Mouse (Mus musculus): ENCODE measurements around the gene Oaz3. TPM values are rescaled to one million over a fixed set of nuclear protein-coding genes. Genes with fewer than 3 reads are reported as not detected.

The Oaz3 gene
- polyA plus RNA-seq, 1 experiment, result 0.08 TPM

GRCm38 (mm10) chr3:94473567-94474232 lies 30.0 kb upstream of the Oaz3 start:
- no peak overlapping the region for H3K4me3 ChIP-seq (ENCODE audit: insufficient read depth, poor library complexity, severe bottlenecking)
- H3K36me3 ChIP-seq (ENCODE audit: control insufficient read depth, insufficient read depth), result no peaks in the 10 kb centered on the region
- no peaks in the 10 kb centered on the region for H3K79me3 ChIP-seq (ENCODE audit: low read depth)
- H3K79me2 ChIP-seq (ENCODE audit: control insufficient read depth, insufficient read depth), result no peaks in the 10 kb centered on the region
- no peak for TF ChIP-seq CTCF (IDR thresholded peaks at IDR 0.05; ENCODE audit: control insufficient read depth, insufficient read depth, insufficient read length)
- TF ChIP-seq USF1 (IDR thresholded peaks at IDR 0.05; ENCODE audit: low read depth), result no peak
- no peak for TF ChIP-seq CEBPB (IDR thresholded peaks at IDR 0.05; ENCODE audit: low read depth)
- no peak for TF ChIP-seq MYOG (IDR thresholded peaks at IDR 0.05; ENCODE audit: control insufficient read depth, extremely low read depth, insufficient read length)
- no peak for TF ChIP-seq FOSL1 (IDR thresholded peaks at IDR 0.05; ENCODE audit: insufficient read depth, low read length, poor library complexity, severe bottlenecking)
- no peak for TF ChIP-seq MYOD1 (IDR thresholded peaks at IDR 0.05; ENCODE audit: control insufficient read depth, insufficient read length, low read depth)
- no peak for TF ChIP-seq MAX (IDR thresholded peaks at IDR 0.05)
- H3ac ChIP-seq (ENCODE audit: control insufficient read depth, insufficient read length, low read depth), result no peak overlapping the region
- peaks cover 3% of the 10 kb centered on the region for H3K27me3 ChIP-seq (ENCODE audit: control insufficient read depth, insufficient read depth, insufficient read length)

- Histone ChIP-seq H3K27me3 (ENCODE audit: control insufficient read depth, insufficient read depth, insufficient read length) (peaks cover 3% of the 10 kb centered on the region), H3K4me3 (ENCODE audit: insufficient read depth, poor library complexity, severe bottlenecking) (no peak overlapping the region), H3K36me3 (ENCODE audit: control insufficient read depth, insufficient read depth) (no peaks in the 10 kb centered on the region), H3K79me2 (ENCODE audit: control insufficient read depth, insufficient read depth) (no peaks in the 10 kb centered on the region), H3K79me3 (ENCODE audit: low read depth) (no peaks in the 10 kb centered on the region), H3ac (ENCODE audit: control insufficient read depth, insufficient read length, low read depth) (no peak overlapping the region)
- TF ChIP-seq FOSL1 (IDR thresholded peaks at IDR 0.05; ENCODE audit: insufficient read depth, low read length, poor library complexity, severe bottlenecking) (no peak), CTCF (IDR thresholded peaks at IDR 0.05; ENCODE audit: control insufficient read depth, insufficient read depth, insufficient read length) (no peak), MYOG (IDR thresholded peaks at IDR 0.05; ENCODE audit: control insufficient read depth, extremely low read depth, insufficient read length) (no peak), MYOD1 (IDR thresholded peaks at IDR 0.05; ENCODE audit: control insufficient read depth, insufficient read length, low read depth) (no peak), USF1 (IDR thresholded peaks at IDR 0.05; ENCODE audit: low read depth) (no peak), CEBPB (IDR thresholded peaks at IDR 0.05; ENCODE audit: low read depth) (no peak), MAX (IDR thresholded peaks at IDR 0.05) (no peak)
These were observed 29.4 kb upstream of the Oaz3 start for GRCm38 (mm10) chr3:94473115-94473505.

GRCm38 (mm10) chr3:94472447-94473114 lies 28.9 kb upstream of the Oaz3 start:
- no peaks in the 10 kb centered on the region for H3K79me2 ChIP-seq (ENCODE audit: control insufficient read depth, insufficient read depth)
- no peaks in the 10 kb centered on the region for H3K36me3 ChIP-seq (ENCODE audit: control insufficient read depth, insufficient read depth)
- no peak overlapping the region for H3ac ChIP-seq (ENCODE audit: control insufficient read depth, insufficient read length, low read depth)
- TF ChIP-seq MAX (IDR thresholded peaks at IDR 0.05) (no peak), CTCF (IDR thresholded peaks at IDR 0.05; ENCODE audit: control insufficient read depth, insufficient read depth, insufficient read length) (no peak), FOSL1 (IDR thresholded peaks at IDR 0.05; ENCODE audit: insufficient read depth, low read length, poor library complexity, severe bottlenecking) (no peak), MYOG (IDR thresholded peaks at IDR 0.05; ENCODE audit: control insufficient read depth, extremely low read depth, insufficient read length) (no peak), MYOD1 (IDR thresholded peaks at IDR 0.05; ENCODE audit: control insufficient read depth, insufficient read length, low read depth) (no peak), CEBPB (IDR thresholded peaks at IDR 0.05; ENCODE audit: low read depth) (no peak), USF1 (IDR thresholded peaks at IDR 0.05; ENCODE audit: low read depth) (no peak)
- peaks cover 3% of the 10 kb centered on the region for H3K27me3 ChIP-seq (ENCODE audit: control insufficient read depth, insufficient read depth, insufficient read length)
- no peaks in the 10 kb centered on the region for H3K79me3 ChIP-seq (ENCODE audit: low read depth)
- H3K4me3 ChIP-seq (ENCODE audit: insufficient read depth, poor library complexity, severe bottlenecking), result no peak overlapping the region

- Histone ChIP-seq H3K27me3 (ENCODE audit: control insufficient read depth, insufficient read depth, insufficient read length) (peaks cover 3% of the 10 kb centered on the region), H3K36me3 (ENCODE audit: control insufficient read depth, insufficient read depth) (no peaks in the 10 kb centered on the region), H3K79me2 (ENCODE audit: control insufficient read depth, insufficient read depth) (no peaks in the 10 kb centered on the region), H3ac (ENCODE audit: control insufficient read depth, insufficient read length, low read depth) (no peak overlapping the region), H3K79me3 (ENCODE audit: low read depth) (no peaks in the 10 kb centered on the region), H3K4me3 (ENCODE audit: insufficient read depth, poor library complexity, severe bottlenecking) (no peak overlapping the region)
- TF ChIP-seq FOSL1 (IDR thresholded peaks at IDR 0.05; ENCODE audit: insufficient read depth, low read length, poor library complexity, severe bottlenecking) (no peak), CEBPB (IDR thresholded peaks at IDR 0.05; ENCODE audit: low read depth) (no peak), MYOG (IDR thresholded peaks at IDR 0.05; ENCODE audit: control insufficient read depth, extremely low read depth, insufficient read length) (no peak), MAX (IDR thresholded peaks at IDR 0.05) (no peak), MYOD1 (IDR thresholded peaks at IDR 0.05; ENCODE audit: control insufficient read depth, insufficient read length, low read depth) (no peak), USF1 (IDR thresholded peaks at IDR 0.05; ENCODE audit: low read depth) (no peak), CTCF (IDR thresholded peaks at IDR 0.05; ENCODE audit: control insufficient read depth, insufficient read depth, insufficient read length) (no peak)
These were observed 25.2 kb upstream of the Oaz3 start for GRCm38 (mm10) chr3:94468931-94469330.

- no peak overlapping the region for H3K4me3 ChIP-seq (ENCODE audit: insufficient read depth, poor library complexity, severe bottlenecking)
- TF ChIP-seq CEBPB (IDR thresholded peaks at IDR 0.05; ENCODE audit: low read depth), result no peak
- no peak for TF ChIP-seq MYOD1 (IDR thresholded peaks at IDR 0.05; ENCODE audit: control insufficient read depth, insufficient read length, low read depth)
- no peak for TF ChIP-seq MYOG (IDR thresholded peaks at IDR 0.05; ENCODE audit: control insufficient read depth, extremely low read depth, insufficient read length)
- no peak for TF ChIP-seq USF1 (IDR thresholded peaks at IDR 0.05; ENCODE audit: low read depth)
- no peak for TF ChIP-seq FOSL1 (IDR thresholded peaks at IDR 0.05; ENCODE audit: insufficient read depth, low read length, poor library complexity, severe bottlenecking)
- TF ChIP-seq CTCF (IDR thresholded peaks at IDR 0.05; ENCODE audit: control insufficient read depth, insufficient read depth, insufficient read length), result no peak
- TF ChIP-seq MAX (IDR thresholded peaks at IDR 0.05), result no peak
- H3K36me3 ChIP-seq (ENCODE audit: control insufficient read depth, insufficient read depth), result no peaks in the 10 kb centered on the region
- H3K79me3 ChIP-seq (ENCODE audit: low read depth), result no peaks in the 10 kb centered on the region
- no peaks in the 10 kb centered on the region for H3K79me2 ChIP-seq (ENCODE audit: control insufficient read depth, insufficient read depth)
- H3ac ChIP-seq (ENCODE audit: control insufficient read depth, insufficient read length, low read depth), result no peak overlapping the region
- peaks cover 3% of the 10 kb centered on the region for H3K27me3 ChIP-seq (ENCODE audit: control insufficient read depth, insufficient read depth, insufficient read length)
These were observed 22.1 kb upstream of the Oaz3 start for GRCm38 (mm10) chr3:94465632-94466430.
